Mouse (Mus musculus) ES-E14 (cell line): ENCODE measurements at regions not wholly inside any gene's neighbourhood (a gene's known extent, or its start where the extent isn't known, plus 50 kb on each side); places are given as distances from the start of the nearest gene placed in this dataset.

ENCODE experiments used
- CHD2 ChIP-seq: IDR thresholded peaks from 2 replicates; pipeline ENCODE4 v1.6.1; 2014; ENCODE audit warnings: mild to moderate bottlenecking, low read depth, low read length, inconsistent platforms
- HCFC1 ChIP-seq: IDR thresholded peaks from 2 replicates; pipeline ENCODE4 v1.6.1; 2012; ENCODE audit warnings: low read length, inconsistent platforms, borderline replicate concordance; ENCODE audit not compliant: insufficient read depth
- MAFK ChIP-seq: IDR thresholded peaks from 2 replicates; pipeline ENCODE4 v1.6.1; 2014; ENCODE audit warnings: mild to moderate bottlenecking, low read depth, low read length, inconsistent platforms; ENCODE audit not compliant: insufficient read depth
- ZC3H11A ChIP-seq: IDR thresholded peaks from 2 replicates; pipeline ENCODE4 v1.6.1; 2012; ENCODE audit warnings: low read depth, mild to moderate bottlenecking, inconsistent platforms, low read length, borderline replicate concordance

- TF ChIP-seq MAFK (no peak), HCFC1 (no peak), ZC3H11A (no peak), CHD2 (no peak)
These were observed 310.3 kb upstream of the Api5 start for GRCm38 (mm10) chr2:94748161-94748711.
